In genomic region chr3:57847760-57848185, GRCm38 (mm10) we compare ENCODE assay signal across 8 mouse cellular contexts. TPM values are rescaled to one million over a fixed set of nuclear protein-coding genes. Genes with fewer than 3 reads are reported as not detected.
DNase-seq lines count a peak whose midpoint lies in the region; ATAC-seq lines count a peak whose summit lies in the region.

Gene Pfn2, minus strand, starts transcription at chr3:57848079.

- peak; percentile 87 for ATAC-seq in hindbrain, embryonic 16.5 days

- no peaks in the 10 kb centered on the region for H3K9me3 ChIP-seq in hindbrain, embryonic 16.5 days (ENCODE audit: control insufficient read depth, low read length)
- peaks cover 4% of the 10 kb centered on the region for H3K9me3 ChIP-seq in megakaryocyte, embryonic 14.5 days

- H3K27ac ChIP-seq in hindbrain, embryonic 16.5 days (ENCODE audit: low read depth, low read length), result peak within 1 kb of the TSS; percentile 100

- peak; percentile 59 for DNase-seq in T-cell, adult 2 months (ENCODE audit: low spot score)
- DNase-seq in cerebellum, postnatal 36 days, result peak; percentile 79 to 81
- peak; percentile 33 to 67 for DNase-seq in gastrocnemius, adult 8-10 months (ENCODE audit: low spot score in 2 of 2)
- peak; percentile 69 to 76 for DNase-seq in left cerebral cortex, adult 8-10 months (ENCODE audit: low spot score in 2 of 2)
- DNase-seq in right cerebral cortex, postnatal 14 days, result peak; percentile 86
- peak; percentile 75 to 82 for DNase-seq in urinary bladder, postnatal 4 days (ENCODE audit: low spot score in 2 of 2)

- WGBS in hindbrain, embryonic 16.5 days, result 0% methylated on average over 34 of the region's 52 CpGs

- H3K4me2 ChIP-seq in hindbrain, embryonic 16.5 days (ENCODE audit: low read length), result peak within 1 kb of the TSS; percentile 87

- H3K4me3 ChIP-seq in hindbrain, embryonic 16.5 days (ENCODE audit: low read length), result peak within 1 kb of the TSS; percentile 92
- H3K4me3 ChIP-seq in megakaryocyte, embryonic 14.5 days (replicated peaks), result peak within 1 kb of the TSS; percentile 94

- peak within 1 kb of the TSS; percentile 100 for H3K9ac ChIP-seq in hindbrain, embryonic 16.5 days (ENCODE audit: low read depth, low read length)

- H3K36me3 ChIP-seq in hindbrain, embryonic 16.5 days (ENCODE audit: control insufficient read depth, insufficient read depth, low read length), result peaks cover 10% of the 10 kb centered on the region
- H3K36me3 ChIP-seq in megakaryocyte, embryonic 14.5 days (replicated peaks; ENCODE audit: low read length), result no peaks in the 10 kb centered on the region

- no peaks in the 10 kb centered on the region for H3K27me3 ChIP-seq in hindbrain, embryonic 16.5 days (replicated peaks; ENCODE audit: control insufficient read depth, insufficient read depth, low read length)
- peaks cover 29% of the 10 kb centered on the region for H3K27me3 ChIP-seq in megakaryocyte, embryonic 14.5 days (replicated peaks)

- H3K4me1 ChIP-seq in hindbrain, embryonic 16.5 days (ENCODE audit: control insufficient read depth, insufficient read depth, low read depth, low read length), result peaks cover 18% of the 10 kb centered on the region
- H3K4me1 ChIP-seq in megakaryocyte, embryonic 14.5 days, result peaks cover 19% of the 10 kb centered on the region

RNA-seq across cellular contexts. Expression of gene Pfn2, which starts in this region (rescaled TPM):
- 100 to 1,000 TPM; 187 to 215 (median 203) TPM for total RNA-seq in gastrocnemius, adult 8-10 months (2022)
- 678 and 722 TPM in 2 replicates for polyA plus RNA-seq in hindbrain, embryonic 16.5 days (2015; fragmentation: Nextera tagmentation; extraction: Ambion mirVana)
- total RNA-seq in left cerebral cortex, adult 8-10 months (2022), result 100 to 1,000 TPM; 451 to 502 (median 485) TPM
- 2.8 TPM in 1 of 2 replicates, not detected in the other for polyA plus RNA-seq in megakaryocyte, embryonic 14.5 days (2012; ENCODE audit: insufficient read depth, low replicate concordance)

Comparison
In these comparisons a context has a peak if more than half of its experiments do, and no peak if none do; other contexts are left out.
1. Peak in every context shown above with its lines: DNase-seq, ATAC-seq, H3K4me3 ChIP-seq and H3K27ac ChIP-seq.
2. RNA of gene Pfn2 (polyA plus RNA-seq): 678 to 722 TPM in hindbrain, embryonic 16.5 days; 2.8 TPM in megakaryocyte, embryonic 14.5 days; every median in the first group is over 100 times any median in the second.